Mouse (Mus musculus) megakaryocyte-erythroid progenitor cell, adult 5-6 weeks (primary cell): ENCODE data around the gene Cplx1. TPM values are rescaled to one million over a fixed set of nuclear protein-coding genes. Genes with fewer than 3 reads are reported as not detected.
A peak's percentile ranks its signal among the peaks of the same experiment; 100 is the strongest.

Experiments
- ATAC-seq: replicated peaks from 2 replicates; pipeline ENCODE4 v1.8.0; 2016; ENCODE audit warnings: mild to moderate bottlenecking, inconsistent platforms; ENCODE audit not compliant: severe bottlenecking, poor library complexity, low FRiP score, low TSS enrichment
- total RNA-seq, 2 experiments: library from RNA; stranded (forward) in 1 of 2; stranded (reverse) in 1 of 2; fragments of 200-1000, 215-1000 nt in 1 of 2; fragments of >200 nt in 1 of 2; fragmentation: Nextera tagmentation in 1 of 2; gene quantifications; 2 replicates each; pipeline ENCODE4 v1.2.3; 2014 to 2017

The Cplx1 gene
- total RNA-seq (2014; fragmentation: Nextera tagmentation) (not detected in 2 replicates), total RNA-seq (2017) (not detected in 2 replicates)

DNA sequence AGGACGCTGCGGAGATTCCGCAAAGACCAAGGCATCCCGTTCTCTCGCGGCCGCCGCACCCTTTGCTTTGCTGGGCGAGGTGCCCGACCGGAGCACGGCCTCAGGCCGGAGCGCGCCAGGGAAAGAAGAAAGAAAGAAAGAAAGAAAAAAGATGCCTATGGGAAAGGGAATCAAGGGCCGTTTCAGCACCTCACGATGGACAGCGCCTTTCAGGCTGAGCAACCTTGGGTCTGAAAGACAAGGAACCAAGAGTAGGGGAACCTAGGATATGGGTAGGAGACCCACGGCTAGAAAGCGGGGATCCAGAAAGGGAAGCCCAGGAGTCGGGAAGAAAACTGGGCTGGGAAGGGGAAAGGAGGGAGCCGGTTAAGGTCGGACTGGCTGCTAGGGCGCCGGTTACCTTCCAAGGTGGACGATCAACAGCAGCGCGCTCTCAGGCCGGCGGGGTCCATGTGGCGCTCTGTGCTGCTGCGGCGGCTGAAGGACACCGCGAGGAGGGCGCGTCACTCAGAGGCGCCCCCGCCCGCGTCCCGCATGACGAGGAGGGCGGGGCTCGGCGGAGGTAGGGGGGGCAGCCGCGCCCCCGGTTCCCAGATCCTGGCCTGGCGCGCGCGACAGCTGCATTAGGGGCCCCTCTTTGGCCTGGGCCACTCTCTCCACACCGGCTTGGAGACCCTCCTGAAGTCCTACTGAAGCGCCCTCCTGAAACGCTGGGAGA is at the start of gene Cplx1:
TSS of gene Cplx1 (minus strand) at position 536 of the 718 bp plus-strand sequence.
- ATAC-seq = peak; percentile 62

DNA sequence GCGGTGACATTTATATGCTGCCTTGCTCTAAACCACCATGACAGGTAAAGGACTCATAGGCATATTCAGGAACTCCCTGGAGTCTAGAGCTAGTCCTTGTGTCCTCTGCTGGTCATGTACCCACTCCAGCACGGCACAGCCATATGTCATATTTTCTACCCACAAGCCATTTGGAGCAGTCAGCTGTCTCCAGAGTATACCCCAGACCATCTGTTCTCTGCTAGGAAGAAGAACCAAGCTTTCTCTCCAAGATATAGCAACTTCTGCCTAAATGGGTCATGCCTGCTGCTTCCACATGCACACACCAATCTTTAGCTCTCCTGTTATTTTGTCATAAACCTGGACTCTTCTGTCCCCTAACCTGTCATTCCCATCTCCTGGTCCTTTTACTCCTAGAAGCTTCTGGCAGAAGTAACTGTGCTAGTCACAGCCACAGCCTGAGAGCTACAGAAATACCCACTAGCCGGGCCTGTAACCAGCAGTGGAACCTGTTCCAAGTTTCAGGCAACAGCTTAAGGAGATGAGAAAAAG is 31.6 kb upstream of the Cplx1 start:
- ATAC-seq = no peak

DNA sequence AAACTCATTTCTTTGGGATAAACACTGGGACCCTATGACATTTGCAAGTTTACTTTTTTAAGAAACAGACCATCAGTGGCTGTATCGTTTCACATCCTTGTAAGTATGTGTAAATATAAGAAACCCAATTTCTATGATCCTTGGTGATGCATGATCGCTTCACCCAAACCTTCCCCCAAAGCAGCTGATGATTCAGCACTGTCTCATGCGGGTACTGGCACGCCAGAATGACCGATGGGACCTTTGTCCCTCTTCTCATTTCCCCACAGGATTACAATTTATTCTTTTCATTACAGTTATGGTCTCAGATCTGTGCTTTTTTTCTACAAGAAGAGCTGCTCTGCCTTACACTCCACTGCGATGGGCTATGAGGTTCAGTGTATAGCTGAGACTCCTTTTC is 23.2 kb upstream of the Cplx1 start:
- no peak for ATAC-seq

DNA sequence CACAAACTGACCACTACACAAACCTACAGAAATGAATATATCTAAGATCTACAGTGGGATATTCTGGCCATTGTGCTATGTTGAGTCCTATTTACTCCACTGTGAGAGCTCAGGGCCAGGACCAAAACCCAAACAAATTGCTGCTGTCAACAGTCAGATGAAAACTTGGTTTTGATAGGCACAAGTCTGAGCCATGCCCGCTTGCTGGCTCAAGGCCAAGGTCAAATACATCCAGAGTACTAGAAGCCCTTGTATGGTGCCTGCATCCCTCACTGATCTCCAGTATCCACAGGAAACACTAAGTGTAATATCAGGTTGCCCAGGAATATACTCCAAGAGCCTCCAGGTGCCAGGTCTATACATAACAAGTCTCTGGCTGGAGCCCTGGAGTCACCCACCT is 21.2 kb upstream of the Cplx1 start:
- ATAC-seq = no peak

DNA sequence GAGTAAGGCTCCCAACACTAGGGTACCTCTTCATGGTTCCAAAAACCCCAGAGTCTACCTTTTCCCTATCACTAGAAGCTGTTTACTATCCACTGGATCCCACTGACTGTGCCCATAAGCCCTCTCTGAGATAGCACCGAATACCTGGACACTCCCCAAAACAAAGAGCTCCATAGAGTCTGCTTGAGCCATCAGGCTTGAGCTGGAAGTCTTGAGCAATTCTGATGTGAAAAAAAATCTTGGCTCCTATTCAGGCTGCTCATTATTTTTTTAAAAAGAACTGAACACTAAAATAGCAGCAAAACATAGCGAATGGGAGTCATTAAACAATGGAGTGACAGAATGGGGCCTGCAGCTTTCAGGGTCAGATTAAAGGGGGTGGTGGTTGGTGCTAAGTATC is 17.3 kb upstream of the Cplx1 start:
- no peak for ATAC-seq

DNA sequence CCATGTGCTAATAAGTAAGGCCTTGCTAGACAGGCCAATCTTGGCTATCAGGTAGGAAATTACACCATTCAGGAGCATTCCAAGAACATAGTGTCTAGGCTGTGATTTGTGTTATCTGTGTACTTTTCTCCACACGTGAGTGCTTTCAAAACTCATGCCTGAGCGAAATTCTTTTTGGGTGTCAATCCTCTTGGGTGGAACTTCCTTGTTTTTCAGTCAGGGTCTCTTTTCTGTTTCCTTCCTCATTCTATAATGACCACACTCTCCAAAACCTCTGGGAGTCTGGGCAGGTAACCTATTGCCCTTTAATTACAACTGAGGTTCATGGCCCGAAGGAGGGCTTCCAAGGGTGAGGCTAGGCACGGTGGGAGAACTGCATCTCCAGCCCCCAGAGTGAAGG is 16.7 kb upstream of the Cplx1 start:
- no peak for ATAC-seq

DNA sequence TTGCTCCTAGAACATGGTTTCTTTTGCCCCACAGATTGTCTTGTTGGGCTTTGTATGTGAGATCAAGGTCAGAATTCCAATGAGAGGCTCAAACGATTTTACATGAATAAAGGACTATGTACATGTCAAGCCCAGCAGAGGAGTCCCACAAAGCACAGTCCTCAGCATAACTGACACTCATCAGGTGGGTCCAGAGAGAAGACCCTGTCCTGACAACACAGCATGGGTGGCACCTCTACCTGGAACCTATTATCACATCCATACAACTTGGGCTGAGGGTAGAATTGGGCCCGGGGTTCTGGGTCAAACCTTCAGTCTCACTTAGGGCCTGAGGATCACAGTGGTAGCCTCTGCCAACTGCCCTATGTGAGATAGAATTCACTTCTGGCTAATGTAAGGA is 15.6 kb upstream of the Cplx1 start:
- ATAC-seq = no peak

DNA sequence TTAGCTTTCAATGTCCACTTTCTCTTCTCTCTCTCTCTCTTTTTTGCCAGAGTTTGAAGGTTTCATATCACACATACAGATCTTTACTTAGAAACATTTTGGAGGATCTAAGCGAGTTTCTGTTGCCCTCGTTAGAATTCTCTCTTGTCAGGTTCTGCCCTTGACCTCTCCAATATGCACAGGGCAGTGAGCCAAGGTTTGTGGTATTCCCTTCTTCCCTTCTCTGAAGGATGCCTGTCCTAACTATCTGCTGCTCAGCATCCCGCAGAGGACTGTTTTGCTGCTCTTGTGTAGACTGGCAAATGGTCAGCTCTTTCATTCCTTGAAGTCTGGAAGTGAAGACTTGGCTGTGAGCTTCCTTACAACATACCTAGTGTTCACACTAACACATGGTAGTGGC is 14.5 kb upstream of the Cplx1 start:
- no peak for ATAC-seq

DNA sequence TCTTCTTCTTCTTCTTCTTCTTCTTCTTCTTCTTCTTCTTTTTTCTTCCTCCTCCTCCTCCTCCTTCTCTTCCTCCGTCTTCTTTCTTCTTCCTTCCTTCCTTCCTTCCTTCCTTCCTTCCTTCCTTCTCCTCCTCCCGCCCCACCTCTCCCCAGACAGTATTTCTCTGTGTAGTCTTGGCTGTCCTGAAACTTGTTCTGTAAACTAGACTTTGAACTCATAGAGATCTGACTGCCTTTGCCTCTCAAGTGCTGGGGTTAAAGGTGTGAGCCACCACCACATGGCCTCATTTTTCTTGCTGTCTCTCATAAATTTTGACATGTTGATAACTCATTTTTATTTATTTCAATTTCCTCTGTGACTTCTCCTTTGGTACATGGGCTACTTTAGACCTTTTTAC is 12.7 kb upstream of the Cplx1 start:
- no peak for ATAC-seq

DNA sequence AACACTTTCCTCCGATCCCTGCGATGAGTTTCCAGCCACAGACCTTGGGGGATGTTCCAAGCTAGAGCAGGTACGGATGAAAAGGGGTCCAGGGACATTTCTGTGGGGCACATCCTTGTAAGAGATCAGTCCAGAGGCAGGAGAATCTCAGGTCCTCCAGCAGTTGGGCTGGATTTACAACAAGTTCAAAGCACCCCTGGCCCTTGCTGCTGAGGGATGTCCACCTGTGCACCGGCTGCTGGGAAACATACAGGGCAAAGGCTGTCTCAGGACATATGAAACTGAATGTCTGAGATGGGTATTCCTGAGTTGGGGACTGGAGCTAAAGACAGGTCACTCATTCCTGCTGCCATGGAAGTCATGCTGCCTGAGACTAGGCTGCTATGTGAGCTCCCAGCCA is 7.2 kb upstream of the Cplx1 start:
- no peak for ATAC-seq

DNA sequence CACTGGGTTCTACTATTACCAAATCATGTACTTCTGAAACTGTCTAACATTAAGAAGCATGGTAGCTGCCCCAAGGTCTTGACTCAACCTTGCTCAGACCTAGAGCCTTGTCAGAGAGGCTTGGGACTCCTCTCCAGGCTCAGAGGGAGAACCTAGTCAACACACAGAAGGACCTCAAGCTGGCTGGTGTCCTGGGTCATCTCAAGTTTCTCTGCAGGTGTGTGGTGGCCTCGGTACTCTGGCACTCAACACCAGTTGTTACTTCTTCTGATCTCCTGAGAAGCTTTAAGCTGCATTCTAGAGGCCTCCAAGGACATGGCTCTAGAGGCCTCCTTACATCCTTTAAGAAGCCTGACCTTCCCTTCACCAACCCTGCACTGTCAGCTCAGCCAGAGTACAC is 4.2 kb upstream of the Cplx1 start:
- no peak for ATAC-seq

DNA sequence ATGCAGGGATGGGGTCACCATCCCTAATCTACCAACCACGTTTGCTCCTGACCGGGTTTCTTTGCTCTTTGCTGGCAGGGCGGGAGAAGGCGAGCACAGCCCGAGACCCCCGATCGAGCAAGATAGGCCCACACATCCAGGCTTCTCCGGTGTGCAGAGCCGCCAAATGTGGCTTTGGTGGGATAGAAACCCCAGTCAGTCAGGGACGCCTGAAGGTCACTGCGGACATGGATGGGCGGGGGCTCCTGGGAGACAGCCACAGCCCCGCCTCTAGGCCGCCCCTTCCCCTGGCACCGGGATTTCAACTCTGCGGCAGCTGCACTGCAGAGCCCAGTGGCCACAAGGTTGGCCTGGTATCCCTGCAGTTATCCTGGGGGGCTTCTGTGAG is 377 bp upstream of the Cplx1 start:
- no peak for ATAC-seq

DNA sequence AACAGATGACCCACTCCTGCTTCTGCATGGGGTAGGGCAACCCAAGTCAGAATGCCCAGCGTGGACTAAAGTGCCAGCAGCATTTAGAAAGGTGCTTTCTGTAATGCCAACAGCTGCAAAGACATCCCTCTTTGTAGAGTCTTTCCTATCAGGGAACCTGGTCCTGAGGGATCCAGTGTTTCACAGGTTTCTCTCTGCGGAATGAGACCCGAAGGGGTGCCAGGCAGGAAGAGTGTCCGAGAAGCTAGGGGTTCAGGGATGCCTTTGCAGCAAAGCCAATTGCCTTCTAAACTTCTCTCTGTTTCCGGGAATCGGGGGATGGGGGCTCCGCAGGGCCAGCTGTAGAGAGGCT is 711 bp downstream of the Cplx1 start:
- no peak for ATAC-seq

DNA sequence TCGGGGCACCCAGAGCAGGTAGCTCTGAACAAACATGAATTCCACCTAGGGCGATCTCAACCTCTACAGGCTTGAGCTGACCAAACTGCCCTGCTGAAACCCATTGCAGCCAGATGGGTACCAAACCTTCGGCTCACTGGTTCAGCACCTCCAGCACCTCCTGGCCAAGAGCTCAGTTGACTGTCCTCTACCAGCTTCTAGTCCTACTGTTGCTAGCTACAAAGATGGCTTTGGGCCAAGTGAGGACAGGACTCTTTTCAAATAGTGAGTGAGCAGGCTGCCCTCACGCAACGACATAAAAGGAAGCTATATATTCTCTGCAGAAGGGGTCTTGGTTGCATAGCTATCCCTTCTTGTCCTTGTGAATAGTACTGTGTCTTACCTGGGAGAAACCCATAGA is 2.2 kb downstream of the Cplx1 start:
- ATAC-seq = no peak

DNA sequence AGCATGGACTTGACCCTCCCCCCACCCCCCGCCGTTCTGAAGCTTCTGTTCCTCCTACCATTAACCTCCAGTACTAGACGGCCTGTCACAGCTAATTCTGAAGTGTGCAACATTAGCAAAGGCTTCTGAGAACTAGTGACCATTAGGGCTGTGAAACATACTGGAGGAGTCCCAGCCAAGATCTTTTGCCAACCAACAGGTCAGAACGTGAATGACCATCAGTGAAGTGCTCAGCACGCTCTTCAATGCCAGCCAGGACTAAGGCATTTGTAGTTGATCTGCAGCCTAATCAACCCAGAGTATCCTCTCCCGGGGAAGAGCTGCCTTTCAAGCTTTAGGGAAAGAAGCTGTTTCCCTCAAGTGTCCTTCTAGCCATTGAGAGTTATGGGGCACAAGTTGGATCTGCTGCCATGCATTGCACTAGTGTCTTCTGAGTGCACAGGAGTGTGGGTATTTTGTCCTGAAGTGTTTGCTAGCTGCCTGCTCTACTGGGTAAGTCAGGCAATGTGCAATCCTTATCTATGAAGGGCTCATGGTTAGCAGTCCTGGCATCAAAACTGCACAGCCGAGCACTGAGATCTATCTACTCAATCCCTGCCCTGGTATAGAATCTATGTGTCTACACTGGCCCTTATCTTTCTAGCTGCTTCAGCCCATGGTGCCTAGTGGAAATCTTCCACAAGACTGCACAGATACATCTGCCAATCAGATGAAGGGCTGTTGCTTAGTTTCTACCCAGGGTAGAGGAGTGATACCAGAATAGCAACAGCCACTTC is 6.1 kb downstream of the Cplx1 start:
- ATAC-seq = peak; percentile 85

DNA sequence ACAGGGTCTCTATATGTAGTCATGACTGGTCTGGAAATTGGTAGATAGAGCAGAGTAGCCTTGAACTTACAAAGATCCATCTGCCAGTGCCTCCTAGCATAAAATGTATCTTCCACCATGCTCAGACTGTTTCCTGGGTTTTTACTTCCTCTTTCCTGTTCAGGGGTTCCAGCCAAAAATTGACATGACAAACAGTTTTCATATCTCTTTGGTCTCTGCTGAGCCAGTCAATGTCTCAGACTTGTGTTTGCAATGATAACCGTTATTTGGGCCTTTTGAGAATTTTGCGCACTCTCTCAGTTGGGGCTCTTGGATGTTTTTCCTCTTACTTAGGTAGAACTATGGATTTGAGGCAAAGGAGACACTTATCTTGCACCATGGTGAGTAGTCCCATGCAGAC is 15.6 kb downstream of the Cplx1 start:
- ATAC-seq = no peak

DNA sequence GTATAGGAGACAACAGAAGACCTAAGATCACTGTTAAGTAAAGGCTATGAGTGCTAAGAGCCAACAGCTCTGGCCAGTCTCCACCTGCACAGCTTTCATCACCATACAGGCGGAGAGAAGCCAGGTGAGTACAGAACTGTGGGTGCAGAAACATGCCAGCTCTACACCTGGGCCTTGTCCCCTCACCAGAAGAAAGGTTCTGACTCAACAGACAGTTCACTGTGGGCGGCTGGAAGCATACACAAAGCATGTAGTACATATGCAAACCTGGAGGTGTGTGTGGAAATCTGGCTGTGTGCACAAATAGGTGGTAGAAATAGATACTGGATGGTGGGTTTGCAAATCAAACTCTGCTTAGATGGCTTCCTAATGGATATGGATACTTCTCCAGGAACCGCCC is 27.2 kb downstream of the Cplx1 start:
- no peak for ATAC-seq

DNA sequence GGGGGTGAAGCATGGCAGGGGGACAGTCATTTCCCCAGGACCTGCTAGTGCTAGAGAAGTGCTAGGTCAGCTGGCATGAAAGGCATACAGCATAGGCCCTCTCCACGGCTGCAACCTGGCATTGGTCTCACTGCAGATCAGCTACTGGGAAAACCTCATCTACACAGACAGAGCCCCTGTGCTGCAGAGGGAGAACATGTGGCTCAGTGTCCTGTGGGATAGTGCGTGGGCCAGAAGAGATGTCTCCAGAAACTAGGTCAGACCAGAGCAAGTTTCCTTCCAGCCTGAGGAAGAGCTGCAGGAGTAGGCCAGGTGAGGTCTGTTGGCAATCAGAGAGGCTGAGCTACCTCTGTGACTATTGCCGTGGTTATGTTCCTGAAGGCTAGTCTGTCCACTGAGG is 27.9 kb downstream of the Cplx1 start:
- ATAC-seq = no peak

DNA sequence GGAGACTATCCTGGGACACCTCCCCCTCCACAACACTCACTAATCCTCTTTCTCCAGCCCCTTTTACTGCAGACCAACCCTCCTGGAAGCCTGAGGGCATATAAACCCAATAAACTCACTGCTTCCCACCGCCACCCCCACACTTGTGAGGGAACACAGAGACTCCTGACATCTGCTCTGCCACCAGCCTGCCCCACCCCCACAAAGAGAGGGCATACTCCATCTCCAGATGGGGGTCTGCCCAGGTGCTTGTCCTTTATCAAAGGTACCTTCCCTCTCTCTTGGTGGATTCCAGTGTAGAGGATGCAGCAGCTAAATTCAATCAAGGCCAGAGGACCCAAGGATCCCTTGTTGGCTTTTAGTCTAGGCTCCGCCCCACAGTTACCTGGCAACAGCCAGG is 28.8 kb downstream of the Cplx1 start:
- no peak for ATAC-seq

DNA sequence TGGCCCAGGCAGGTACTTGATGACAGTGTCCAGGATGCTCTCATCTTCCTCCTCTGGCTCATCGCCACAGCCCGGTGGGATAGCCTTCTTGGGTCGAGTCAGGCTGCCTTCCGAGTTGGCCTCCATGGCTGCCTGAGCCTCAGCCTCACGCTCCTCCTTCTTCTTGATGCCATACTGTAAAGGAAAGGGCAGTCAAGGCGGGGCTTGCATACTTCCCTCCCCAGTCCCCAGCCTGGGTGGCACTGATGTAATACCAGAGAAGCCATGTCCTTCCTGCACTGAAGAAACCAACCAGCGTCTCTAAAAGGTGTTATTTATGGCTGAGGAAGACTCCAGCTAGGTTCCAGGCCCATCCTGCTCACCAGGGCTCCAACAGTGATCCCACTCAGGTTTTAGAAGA is 29.7 kb downstream of the Cplx1 start:
- no peak for ATAC-seq

DNA sequence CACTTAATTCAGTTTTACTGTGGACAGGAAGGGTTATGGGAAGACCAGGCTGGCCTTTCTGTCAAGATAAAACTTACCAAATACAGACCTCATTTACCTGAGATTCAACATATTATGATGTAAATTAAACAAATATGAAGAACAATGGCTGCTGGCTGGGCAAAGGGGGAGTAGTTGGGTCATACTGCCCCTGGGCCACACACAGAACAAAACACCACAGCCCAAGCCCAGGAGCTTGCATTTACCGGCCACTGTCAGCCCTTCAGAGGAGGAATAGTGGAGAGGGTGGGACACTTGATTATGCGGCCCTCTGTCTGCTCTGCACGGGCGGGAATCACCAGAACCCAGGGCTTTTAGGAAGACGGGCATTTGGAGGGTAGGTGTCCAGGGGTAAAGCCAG is 30.9 kb downstream of the Cplx1 start:
- ATAC-seq = no peak
